Mouse (Mus musculus): ENCODE data around the gene Fdxacb1. TPM values are rescaled to one million over a fixed set of nuclear protein-coding genes. Genes with fewer than 3 reads are reported as not detected.

The Fdxacb1 gene
- polyA plus RNA-seq, 1 experiment from 2014 or later: 9.0 TPM

DNA sequence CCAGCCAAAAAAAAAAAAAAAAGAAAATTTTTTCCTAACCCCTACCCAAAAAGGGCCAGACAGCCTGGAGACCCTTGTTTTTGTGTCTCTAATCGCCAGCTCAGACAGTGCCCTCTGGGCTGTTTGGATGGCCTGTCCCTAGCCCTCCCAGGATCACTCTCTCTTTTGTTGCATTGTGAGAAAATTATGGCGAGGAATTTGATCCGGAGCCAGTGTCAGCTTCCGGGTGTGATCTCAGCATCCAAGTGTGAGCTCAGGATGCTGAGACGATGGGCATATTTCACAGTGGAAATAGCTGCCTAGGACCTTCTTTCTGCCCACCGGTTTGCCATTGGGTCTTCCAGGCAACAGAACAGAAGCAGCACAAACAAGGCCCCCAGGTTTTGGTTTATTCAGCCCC lies 17.3 kb upstream of the Fdxacb1 start:
- H3K4me2 ChIP-seq (ENCODE audit: low read length): peak overlapping the region; percentile 79
- peaks cover 13% of the 10 kb centered on the region for H3K36me3 ChIP-seq (ENCODE audit: control insufficient read depth, insufficient read depth, low read length)
- H3K9me3 ChIP-seq (ENCODE audit: control insufficient read depth, low read length): no peaks in the 10 kb centered on the region
- H3K27ac ChIP-seq (replicated peaks in 1 of 2; ENCODE audit: control insufficient read depth in 1 of 2, insufficient read depth in 1 of 2, low read depth in 2 of 2, low read length in 2 of 2): peak overlapping the region; percentile 99 to 100
- H3K4me1 ChIP-seq (ENCODE audit: control insufficient read depth in 2 of 2, insufficient read depth in 2 of 2, low read length in 2 of 2): peaks cover 16 to 43% of the 10 kb centered on the region in 2 experiments
- no peak for ATAC-seq (ENCODE audit: insufficient number of reproducible peaks, insufficient read depth, low FRiP score, low read depth)
- WGBS: 35% methylated on average over 6 of the region's 6 CpGs
- peak overlapping the region; percentile 59 to 76 for H3K4me3 ChIP-seq (ENCODE audit: control insufficient read depth in 1 of 2, insufficient read depth in 1 of 2, low read depth in 1 of 2, low read length in 2 of 2)
- H3K9ac ChIP-seq (ENCODE audit: low read length): peak overlapping the region; percentile 88
- 0 out of 2 replicates have a peak, but pooled peaks cover 2% of the 10 kb centered on the region for H3K27me3 ChIP-seq (ENCODE audit: control insufficient read depth, insufficient read depth, low read length)

DNA sequence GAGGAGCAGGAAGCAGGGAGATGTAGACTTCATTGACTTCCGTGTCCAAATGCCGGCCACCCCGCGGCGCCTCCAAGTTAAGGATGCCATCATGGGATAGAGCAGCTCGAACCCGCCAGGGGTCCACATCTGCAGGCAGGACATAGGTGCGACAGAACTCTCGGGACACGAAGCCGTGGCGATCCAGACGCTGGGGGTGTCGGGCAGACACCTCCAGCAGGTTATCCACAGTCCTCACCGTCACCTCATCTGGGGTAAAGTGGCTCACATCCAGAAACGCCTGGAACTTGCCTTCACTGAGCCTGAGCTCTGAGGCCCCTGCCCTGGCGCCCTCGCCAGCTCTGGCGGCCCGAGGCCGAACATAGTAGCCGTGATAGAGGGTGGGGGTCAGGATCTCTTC lies 16.7 kb upstream of the Fdxacb1 start, which contains the start of gene Cryab:
TSS of gene Cryab (plus strand) at position 3 of the 400 bp plus-strand sequence.
- peak within 1 kb of the TSS; percentile 59 to 76 for H3K4me3 ChIP-seq (ENCODE audit: control insufficient read depth in 1 of 2, insufficient read depth in 1 of 2, low read depth in 1 of 2, low read length in 2 of 2)
- ATAC-seq (ENCODE audit: insufficient number of reproducible peaks, insufficient read depth, low FRiP score, low read depth): no peak
- peak within 1 kb of the TSS; percentile 99 to 100 for H3K27ac ChIP-seq (replicated peaks in 1 of 2; ENCODE audit: control insufficient read depth in 1 of 2, insufficient read depth in 1 of 2, low read depth in 2 of 2, low read length in 2 of 2)
- WGBS: 22% methylated on average over 22 of the region's 22 CpGs
- peaks cover 13 to 37% of the 10 kb centered on the region in 2 experiments for H3K4me1 ChIP-seq (ENCODE audit: control insufficient read depth in 2 of 2, insufficient read depth in 2 of 2, low read length in 2 of 2)
- peaks cover 19% of the 10 kb centered on the region for H3K36me3 ChIP-seq (ENCODE audit: control insufficient read depth, insufficient read depth, low read length)
- peak within 1 kb of the TSS; percentile 79 for H3K4me2 ChIP-seq (ENCODE audit: low read length)
- H3K9ac ChIP-seq (ENCODE audit: low read length): peak within 1 kb of the TSS; percentile 88
- no peaks in the 10 kb centered on the region for H3K9me3 ChIP-seq (ENCODE audit: control insufficient read depth, low read length)
- no peaks in the 10 kb centered on the region for H3K27me3 ChIP-seq (ENCODE audit: control insufficient read depth, insufficient read depth, low read length)

DNA sequence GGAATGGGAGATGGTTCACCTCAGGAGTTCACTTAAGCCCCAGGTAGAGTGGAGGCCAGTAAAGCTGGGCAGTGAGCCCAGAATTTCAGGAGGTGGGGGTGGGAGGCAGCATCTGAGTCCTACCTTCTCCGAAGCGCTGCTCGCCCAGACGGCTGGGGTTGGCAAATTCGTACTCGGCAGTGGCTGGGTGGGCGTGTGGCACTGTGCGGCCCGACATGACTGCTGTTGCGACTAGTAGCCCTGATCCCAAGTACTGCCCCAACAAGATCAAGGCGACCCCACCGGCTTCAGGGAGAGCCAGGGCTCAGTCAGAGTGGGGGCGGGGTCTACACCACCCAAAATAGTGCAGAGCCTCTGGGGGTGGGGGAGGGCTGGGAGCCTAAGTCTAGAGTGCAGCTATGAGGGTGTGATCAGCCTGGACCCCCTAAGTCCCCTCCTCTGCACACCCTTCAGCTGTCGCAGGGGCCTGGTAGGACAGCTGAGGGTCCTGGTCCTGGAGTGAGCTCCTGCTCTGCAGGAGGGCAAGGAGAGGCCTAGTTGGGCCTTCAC lies 15.9 kb upstream of the Fdxacb1 start, which contains the start of gene Hspb2:
TSS of gene Hspb2 (minus strand) at position 301 of the 549 bp plus-strand sequence.
- peak within 1 kb of the TSS; percentile 97 for H3K9ac ChIP-seq (ENCODE audit: low read length)
- peaks cover 9 to 29% of the 10 kb centered on the region in 2 experiments for H3K4me1 ChIP-seq (ENCODE audit: control insufficient read depth in 2 of 2, insufficient read depth in 2 of 2, low read length in 2 of 2)
- no peaks in the 10 kb centered on the region for H3K27me3 ChIP-seq (ENCODE audit: control insufficient read depth, insufficient read depth, low read length)
- 27% methylated on average over 13 of the region's 14 CpGs for WGBS
- H3K9me3 ChIP-seq (ENCODE audit: control insufficient read depth, low read length): no peaks in the 10 kb centered on the region
- H3K36me3 ChIP-seq (ENCODE audit: control insufficient read depth, insufficient read depth, low read length): peaks cover 27% of the 10 kb centered on the region
- H3K4me2 ChIP-seq (ENCODE audit: low read length): peak within 1 kb of the TSS; percentile 79
- peak; percentile 77 for ATAC-seq (ENCODE audit: insufficient number of reproducible peaks, insufficient read depth, low FRiP score, low read depth)
- peak within 1 kb of the TSS; percentile 99 to 100 for H3K27ac ChIP-seq (replicated peaks in 1 of 2; ENCODE audit: control insufficient read depth in 1 of 2, insufficient read depth in 1 of 2, low read depth in 2 of 2, low read length in 2 of 2)
- peak within 1 kb of the TSS; percentile 76 to 94 for H3K4me3 ChIP-seq (ENCODE audit: control insufficient read depth in 1 of 2, insufficient read depth in 1 of 2, low read depth in 1 of 2, low read length in 2 of 2)

DNA sequence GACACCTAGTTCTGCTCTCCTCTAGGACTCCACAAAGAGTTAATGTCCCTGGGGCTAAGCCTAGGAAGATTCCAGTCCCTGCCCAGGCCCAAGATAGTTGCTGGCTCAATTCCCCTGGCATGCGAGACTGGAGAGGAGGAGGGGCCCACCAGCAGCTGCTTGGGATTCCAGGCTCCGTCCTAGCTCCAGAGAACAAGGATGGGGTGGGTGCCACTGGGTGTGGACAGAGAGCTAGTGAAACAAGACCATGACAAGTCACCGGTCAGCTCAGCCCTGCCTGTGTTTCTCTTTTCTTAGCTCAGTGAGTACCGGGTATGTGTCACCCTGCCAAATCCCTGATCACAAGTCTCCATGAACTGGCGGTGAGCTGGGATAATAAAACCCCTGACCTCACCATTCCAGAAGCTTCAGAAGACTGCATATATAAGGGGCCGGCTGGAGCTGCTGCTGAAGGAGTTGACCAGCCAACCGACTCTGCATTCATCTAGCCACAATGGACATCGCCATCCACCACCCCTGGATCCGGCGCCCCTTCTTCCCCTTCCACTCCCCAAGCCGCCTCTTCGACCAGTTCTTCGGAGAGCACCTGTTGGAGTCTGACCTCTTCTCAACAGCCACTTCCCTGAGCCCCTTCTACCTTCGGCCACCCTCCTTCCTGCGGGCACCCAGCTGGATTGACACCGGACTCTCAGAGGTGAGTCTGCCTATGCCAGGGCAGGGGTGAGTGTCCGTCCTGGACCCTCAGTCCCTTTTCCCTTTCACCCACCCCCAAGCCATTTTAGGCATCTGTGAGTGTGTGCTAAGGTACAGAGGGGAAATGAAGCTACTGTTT lies 15.0 kb upstream of the Fdxacb1 start:
- H3K4me2 ChIP-seq (ENCODE audit: low read length): peak overlapping the region; percentile 79
- peaks cover 8 to 23% of the 10 kb centered on the region in 2 experiments for H3K4me1 ChIP-seq (ENCODE audit: control insufficient read depth in 2 of 2, insufficient read depth in 2 of 2, low read length in 2 of 2)
- H3K27me3 ChIP-seq (ENCODE audit: control insufficient read depth, insufficient read depth, low read length): no peaks in the 10 kb centered on the region
- H3K27ac ChIP-seq (replicated peaks in 1 of 2; ENCODE audit: control insufficient read depth in 1 of 2, insufficient read depth in 1 of 2, low read depth in 2 of 2, low read length in 2 of 2): peak overlapping the region; percentile 99 to 100
- peak; percentile 87 for ATAC-seq (ENCODE audit: insufficient number of reproducible peaks, insufficient read depth, low FRiP score, low read depth)
- peak overlapping the region; percentile 97 for H3K9ac ChIP-seq (ENCODE audit: low read length)
- peak overlapping the region; percentile 76 to 94 for H3K4me3 ChIP-seq (ENCODE audit: control insufficient read depth in 1 of 2, insufficient read depth in 1 of 2, low read depth in 1 of 2, low read length in 2 of 2)
- peaks cover 29% of the 10 kb centered on the region for H3K36me3 ChIP-seq (ENCODE audit: control insufficient read depth, insufficient read depth, low read length)
- H3K9me3 ChIP-seq (ENCODE audit: control insufficient read depth, low read length): no peaks in the 10 kb centered on the region
- 19% methylated on average over 17 of the region's 17 CpGs for WGBS

DNA sequence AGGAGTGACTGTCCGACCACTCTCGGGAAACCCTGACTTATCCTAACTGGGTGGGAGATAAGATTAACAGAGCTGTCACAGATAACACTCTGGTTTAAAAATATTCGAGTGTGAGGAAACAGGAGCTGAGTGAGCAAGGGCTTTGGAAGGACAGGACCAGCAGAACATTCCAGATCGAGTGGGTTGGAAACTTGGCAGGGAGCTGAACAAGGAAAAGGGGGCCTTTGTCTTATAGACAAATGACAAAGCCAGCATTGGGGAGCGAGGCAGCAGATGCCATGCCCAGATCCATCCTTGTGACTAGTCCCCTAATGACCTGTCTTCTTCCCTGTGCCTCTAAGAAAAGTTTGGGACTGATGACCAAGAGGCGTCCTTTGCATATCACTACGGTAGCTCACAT lies 14.1 kb upstream of the Fdxacb1 start:
- peaks cover 8 to 23% of the 10 kb centered on the region in 2 experiments for H3K4me1 ChIP-seq (ENCODE audit: control insufficient read depth in 2 of 2, insufficient read depth in 2 of 2, low read length in 2 of 2)
- WGBS: 11% methylated on average over 7 of the region's 7 CpGs
- no peaks in the 10 kb centered on the region for H3K27me3 ChIP-seq (ENCODE audit: control insufficient read depth, insufficient read depth, low read length)
- H3K27ac ChIP-seq (replicated peaks in 1 of 2; ENCODE audit: control insufficient read depth in 1 of 2, insufficient read depth in 1 of 2, low read depth in 2 of 2, low read length in 2 of 2): peak overlapping the region; percentile 99 to 100
- no peak for ATAC-seq (ENCODE audit: insufficient number of reproducible peaks, insufficient read depth, low FRiP score, low read depth)
- no peaks in the 10 kb centered on the region for H3K9me3 ChIP-seq (ENCODE audit: control insufficient read depth, low read length)
- peak overlapping the region; percentile 76 to 94 for H3K4me3 ChIP-seq (ENCODE audit: control insufficient read depth in 1 of 2, insufficient read depth in 1 of 2, low read depth in 1 of 2, low read length in 2 of 2)
- H3K4me2 ChIP-seq (ENCODE audit: low read length): peak overlapping the region; percentile 79
- H3K36me3 ChIP-seq (ENCODE audit: control insufficient read depth, insufficient read depth, low read length): peaks cover 29% of the 10 kb centered on the region
- peak overlapping the region; percentile 97 for H3K9ac ChIP-seq (ENCODE audit: low read length)

DNA sequence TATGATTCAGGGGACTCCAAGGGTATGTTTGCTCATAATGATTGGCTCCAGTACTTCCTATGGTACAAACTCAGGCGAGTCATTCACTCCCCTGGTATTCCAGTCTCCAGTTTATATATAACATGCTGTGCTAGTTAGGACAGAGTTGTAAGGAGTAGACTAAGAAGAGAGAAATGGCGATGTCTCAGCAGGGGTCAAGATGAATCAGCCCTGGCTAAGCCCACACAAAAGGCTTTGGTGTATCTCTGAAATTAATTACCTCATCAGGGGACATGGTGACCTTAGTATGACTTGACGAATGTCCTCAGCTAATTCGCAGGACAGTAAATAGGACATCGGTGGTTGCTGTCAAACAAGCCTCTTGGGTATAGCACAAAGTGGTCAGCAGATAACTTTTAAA lies 11.3 kb upstream of the Fdxacb1 start:
- no peak overlapping the region for H3K9ac ChIP-seq (ENCODE audit: low read length)
- ATAC-seq (ENCODE audit: insufficient number of reproducible peaks, insufficient read depth, low FRiP score, low read depth): no peak
- WGBS: 62% methylated on average over 5 of the region's 5 CpGs
- H3K4me1 ChIP-seq (ENCODE audit: control insufficient read depth in 2 of 2, insufficient read depth in 2 of 2, low read length in 2 of 2): peaks cover 6 to 18% of the 10 kb centered on the region in 2 experiments
- peaks cover 29% of the 10 kb centered on the region for H3K36me3 ChIP-seq (ENCODE audit: control insufficient read depth, insufficient read depth, low read length)
- no peak overlapping the region for H3K4me3 ChIP-seq (ENCODE audit: control insufficient read depth in 1 of 2, insufficient read depth in 1 of 2, low read depth in 1 of 2, low read length in 2 of 2)
- no peak overlapping the region for H3K4me2 ChIP-seq (ENCODE audit: low read length)
- no peaks in the 10 kb centered on the region for H3K9me3 ChIP-seq (ENCODE audit: control insufficient read depth, low read length)
- no peaks in the 10 kb centered on the region for H3K27me3 ChIP-seq (ENCODE audit: control insufficient read depth, insufficient read depth, low read length)
- no peak overlapping the region for H3K27ac ChIP-seq (replicated peaks in 1 of 2; ENCODE audit: control insufficient read depth in 1 of 2, insufficient read depth in 1 of 2, low read depth in 2 of 2, low read length in 2 of 2)

DNA sequence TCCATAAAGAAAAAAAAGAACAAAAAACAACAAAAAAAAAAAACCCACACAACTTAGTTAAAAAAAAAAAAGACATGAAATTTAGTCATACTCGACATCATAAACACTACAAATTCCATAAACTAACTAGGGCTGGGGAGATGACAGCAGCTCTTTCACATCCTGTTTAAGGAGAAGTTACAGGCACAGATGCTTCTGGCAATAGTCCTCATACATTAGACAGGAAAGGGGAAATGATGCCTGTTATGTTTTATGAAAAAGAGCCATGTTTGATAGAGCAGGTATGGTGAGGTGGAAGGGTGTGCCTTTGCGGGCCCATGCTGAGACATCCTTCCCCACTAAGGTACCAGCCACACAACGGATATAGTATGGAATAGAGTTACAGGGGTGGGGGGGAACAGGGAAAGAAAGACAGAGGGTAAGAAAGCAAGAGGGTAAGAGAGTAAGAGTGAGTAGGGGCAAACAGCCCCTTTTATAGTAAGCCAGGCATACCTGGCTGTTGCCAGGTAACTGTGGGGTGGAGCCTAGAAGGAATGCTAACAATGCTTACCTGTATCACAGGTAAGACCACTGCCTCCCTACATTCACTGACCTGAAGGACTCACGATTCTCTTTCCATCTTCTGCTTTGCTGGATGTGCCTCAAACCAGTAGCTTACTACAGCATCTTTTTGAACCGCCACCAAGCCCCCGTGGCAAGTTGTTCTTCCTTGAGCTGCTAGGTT lies 6.4 kb upstream of the Fdxacb1 start:
- H3K4me2 ChIP-seq (ENCODE audit: low read length): no peak overlapping the region
- H3K9me3 ChIP-seq (ENCODE audit: control insufficient read depth, low read length): no peaks in the 10 kb centered on the region
- WGBS: 67% methylated on average over 6 of the region's 6 CpGs
- H3K9ac ChIP-seq (ENCODE audit: low read length): no peak overlapping the region
- ATAC-seq (ENCODE audit: insufficient number of reproducible peaks, insufficient read depth, low FRiP score, low read depth): no peak
- H3K4me1 ChIP-seq (ENCODE audit: control insufficient read depth in 2 of 2, insufficient read depth in 2 of 2, low read length in 2 of 2): no peaks in the 10 kb centered on the region
- no peak overlapping the region for H3K4me3 ChIP-seq (ENCODE audit: control insufficient read depth in 1 of 2, insufficient read depth in 1 of 2, low read depth in 1 of 2, low read length in 2 of 2)
- no peak overlapping the region for H3K27ac ChIP-seq (replicated peaks in 1 of 2; ENCODE audit: control insufficient read depth in 1 of 2, insufficient read depth in 1 of 2, low read depth in 2 of 2, low read length in 2 of 2)
- H3K36me3 ChIP-seq (ENCODE audit: control insufficient read depth, insufficient read depth, low read length): peaks cover 11% of the 10 kb centered on the region
- H3K27me3 ChIP-seq (ENCODE audit: control insufficient read depth, insufficient read depth, low read length): no peaks in the 10 kb centered on the region
